Mouse (Mus musculus) gastrocnemius, adult 2 months (tissue): Measurements from ENCODE around the gene Nqo2. TPM values are rescaled to one million over a fixed set of nuclear protein-coding genes. Genes with fewer than 3 reads are reported as not detected.

ENCODE experiments used
- DNase-seq: peaks from one replicate; pipeline ENCODE4 v3.0.0; 2022
- H3K27ac ChIP-seq: fragments of 200-600 bp; 2 replicates; pipeline ENCODE4 v1.8.1; 2022; ENCODE audit warnings: mild to moderate bottlenecking
- H3K4me3 ChIP-seq: fragments of 200-600 bp; 2 replicates; pipeline ENCODE4 v1.8.1; 2022; ENCODE audit warnings: mild to moderate bottlenecking, moderate library complexity
- CTCF ChIP-seq: fragments of 200-600 bp; IDR thresholded peaks from 2 replicates; pipeline ENCODE4 v1.8.1; 2022; ENCODE audit warnings: antibody characterized with exemption, mild to moderate bottlenecking, moderate library complexity
- intact Hi-C: fragments of 180-260 bp; cut with DNase I; formaldehyde crosslinking; loops from one replicate; pipeline ENCODE4 v1.15.1; 2025
- total RNA-seq, 2 experiments: library from RNA; stranded (reverse); gene quantifications; 2 replicates each; pipeline ENCODE4 v1.2.3; 2021

Gene Nqo2
- total RNA-seq, 2 experiments from 2014 or later: 10.0 to 18.4 TPM

- peak overlapping the region; percentile 48 for H3K27ac ChIP-seq
- no peak overlapping the region for H3K4me3 ChIP-seq
- DNase-seq: no peak
- TF ChIP-seq CTCF: no peak
- intact Hi-C loops: no loop called here
Measured at GRCm38 (mm10) chr13:34007234-34007633, 42.7 kb downstream of the Nqo2 start.

- no peak for DNase-seq
- intact Hi-C loops: no loop called here
- Histone ChIP-seq H3K4me3 (no peak overlapping the region), H3K27ac (no peak overlapping the region)
- no peak for TF ChIP-seq CTCF
Measured at GRCm38 (mm10) chr13:34016927-34017569, 52.6 kb downstream of the Nqo2 start.

- H3K4me3 ChIP-seq: no peak overlapping the region
- no peak for TF ChIP-seq CTCF
- no peak overlapping the region for H3K27ac ChIP-seq
- intact Hi-C loops: no loop called here
- no peak for DNase-seq
Measured at GRCm38 (mm10) chr13:34018521-34018920, 54.0 kb downstream of the Nqo2 start.

- TF ChIP-seq CTCF: no peak
- intact Hi-C loops: no loop called here
- no peak for DNase-seq
- no peak overlapping the region for H3K4me3 ChIP-seq
- no peak overlapping the region for H3K27ac ChIP-seq
Measured at GRCm38 (mm10) chr13:34021998-34022397, 57.5 kb downstream of the Nqo2 start.

GRCm38 (mm10) chr13:34032041-34032440 is 67.6 kb downstream of the Nqo2 start:
- no peak for TF ChIP-seq CTCF
- no peak for DNase-seq
- H3K27ac ChIP-seq: no peak overlapping the region
- no peak overlapping the region for H3K4me3 ChIP-seq
- intact Hi-C loops: no loop called here

GRCm38 (mm10) chr13:34035424-34035823 is 70.9 kb downstream of the Nqo2 start:
- no peak for TF ChIP-seq CTCF
- DNase-seq: no peak
- H3K4me3 ChIP-seq: no peak overlapping the region
- intact Hi-C loops: no loop called here
- no peak overlapping the region for H3K27ac ChIP-seq

GRCm38 (mm10) chr13:34036726-34037125 is 72.2 kb downstream of the Nqo2 start:
- no peak overlapping the region for H3K27ac ChIP-seq
- no peak for DNase-seq
- H3K4me3 ChIP-seq: no peak overlapping the region
- no peak for TF ChIP-seq CTCF
- intact Hi-C loops: no loop called here

- no peak for TF ChIP-seq CTCF
- peak within 1 kb of the TSS; percentile 96 for H3K4me3 ChIP-seq
- DNase-seq: peak; percentile 95
- intact Hi-C loops: no loop called here
- H3K27ac ChIP-seq: peak within 1 kb of the TSS; percentile 94
Measured at GRCm38 (mm10) chr13:34037172-34038055, 72.9 kb downstream of the Nqo2 start, which contains the start of gene Bphl. Bphl (plus strand) TSS chr13:34037597.

- intact Hi-C loops: no loop called here
- DNase-seq: no peak
- no peak for TF ChIP-seq CTCF
- Histone ChIP-seq H3K27ac (peak overlapping the region; percentile 94), H3K4me3 (peak overlapping the region; percentile 96)
Measured at GRCm38 (mm10) chr13:34038056-34038432, 73.6 kb downstream of the Nqo2 start.

Other genes starting within 250 kb of the Nqo2 start
- not detected for gene Serpinb6e, start 121.3 kb upstream of the Nqo2 start, total RNA-seq
- under 1 TPM; 0.59 to 0.61 TPM for gene Serpinb6c, start 59.0 kb upstream of the Nqo2 start, total RNA-seq
- gene Ripk1, start 37.7 kb downstream of the Nqo2 start, total RNA-seq: 1 to 10 TPM; 3.6 to 4.1 TPM
- 100 to 1,000 TPM in 1 of 2 experiments, 10 to 100 TPM in 1; 93.9 to 299 TPM for gene Serpinb6a, start 38.1 kb downstream of the Nqo2 start, total RNA-seq
- 10 to 100 TPM; 22.4 to 25.5 TPM for gene Bphl, start 72.9 kb downstream of the Nqo2 start, total RNA-seq
- gene Tubb2a, start 113.3 kb downstream of the Nqo2 start, total RNA-seq: 10 to 100 TPM in 1 of 2 experiments, 1 to 10 TPM in 1; 6.7 to 23.3 TPM
- gene Tubb2b, start 165.8 kb downstream of the Nqo2 start, total RNA-seq: 1 to 10 TPM; 1.5 to 3.2 TPM
- 10 to 100 TPM; 13.6 to 14.4 TPM for gene Psmg4, start 198.3 kb downstream of the Nqo2 start, total RNA-seq